Mouse (Mus musculus): ENCODE results near the gene 1700014D04Rik. TPM values are rescaled to one million over a fixed set of nuclear protein-coding genes. Genes with fewer than 3 reads are reported as not detected.
"Not testable (repeated sequence)": the region's sequence is repeated elsewhere in the genome, so short reads cannot be mapped to it uniquely, and the experiment has no call there.

Gene 1700014D04Rik
- total RNA-seq, 1 experiment from 2014 or later = not detected

GRCm38 (mm10) chr13:59735190-59735589 lies 11.4 kb downstream of the 1700014D04Rik start:
- DNase-seq = no peak

GRCm38 (mm10) chr13:59734347-59734746 lies 12.2 kb downstream of the 1700014D04Rik start:
- peak; percentile 33 for DNase-seq

GRCm38 (mm10) chr13:59733936-59734335 lies 12.6 kb downstream of the 1700014D04Rik start:
- DNase-seq = no peak

GRCm38 (mm10) chr13:59731652-59732051 lies 14.9 kb downstream of the 1700014D04Rik start, which contains the start of gene Spata31d1d:
TSS of gene Spata31d1d (minus strand) at chr13:59731752.
- no peak for DNase-seq

GRCm38 (mm10) chr13:59728378-59729093 lies 18.0 kb downstream of the 1700014D04Rik start:
- peak; percentile 88 for DNase-seq

- no peak for DNase-seq
Observed at GRCm38 (mm10) chr13:59726139-59726867, 20.2 kb downstream of the 1700014D04Rik start.

- DNase-seq = not testable (repeated sequence)
Observed at GRCm38 (mm10) chr13:59722089-59722488, 24.5 kb downstream of the 1700014D04Rik start.

GRCm38 (mm10) chr13:59719475-59719874 lies 27.1 kb downstream of the 1700014D04Rik start:
- no peak for DNase-seq

- DNase-seq = not testable (repeated sequence)
Observed at GRCm38 (mm10) chr13:59718857-59719440, 27.6 kb downstream of the 1700014D04Rik start.

- DNase-seq = no peak
Observed at GRCm38 (mm10) chr13:59713710-59714109, 32.8 kb downstream of the 1700014D04Rik start.

GRCm38 (mm10) chr13:59711984-59712383 lies 34.6 kb downstream of the 1700014D04Rik start, which contains the start of gene Spata31d1b:
TSS of gene Spata31d1b (plus strand) at chr13:59712284.
- not testable (repeated sequence) for DNase-seq

- DNase-seq = no peak
Observed at GRCm38 (mm10) chr13:59710230-59710629, 36.3 kb downstream of the 1700014D04Rik start, which contains the start of gene Spata31d1a. TSS of gene Spata31d1a (minus strand) at chr13:59710330.

GRCm38 (mm10) chr13:59704562-59704961 lies 42.0 kb downstream of the 1700014D04Rik start:
- peak; percentile 41 for DNase-seq

GRCm38 (mm10) chr13:59703514-59703913 lies 43.0 kb downstream of the 1700014D04Rik start:
- no peak for DNase-seq

- DNase-seq = not testable (repeated sequence)
Observed at GRCm38 (mm10) chr13:59700137-59700536, 46.4 kb downstream of the 1700014D04Rik start.

- no peak for DNase-seq
Observed at GRCm38 (mm10) chr13:59699131-59699530, 47.4 kb downstream of the 1700014D04Rik start.

GRCm38 (mm10) chr13:59695781-59696180 lies 50.8 kb downstream of the 1700014D04Rik start:
- no peak for DNase-seq

GRCm38 (mm10) chr13:59694008-59694407 lies 52.5 kb downstream of the 1700014D04Rik start, which contains the start of gene 4921517D22Rik:
TSS of gene 4921517D22Rik (minus strand) at chr13:59694108.
- no peak for DNase-seq

GRCm38 (mm10) chr13:59691478-59691877 lies 55.1 kb downstream of the 1700014D04Rik start:
- no peak for DNase-seq

All from adrenal gland, postnatal 14 days (tissue).